Mouse (Mus musculus) lung, postnatal 4 days (tissue): ENCODE data around the gene Lrrfip1.

ENCODE experiments used
- DNase-seq, 2 experiments: peaks; one replicate each; pipeline ENCODE4 v3.0.0; 2021

Gene Lrrfip1

DNA sequence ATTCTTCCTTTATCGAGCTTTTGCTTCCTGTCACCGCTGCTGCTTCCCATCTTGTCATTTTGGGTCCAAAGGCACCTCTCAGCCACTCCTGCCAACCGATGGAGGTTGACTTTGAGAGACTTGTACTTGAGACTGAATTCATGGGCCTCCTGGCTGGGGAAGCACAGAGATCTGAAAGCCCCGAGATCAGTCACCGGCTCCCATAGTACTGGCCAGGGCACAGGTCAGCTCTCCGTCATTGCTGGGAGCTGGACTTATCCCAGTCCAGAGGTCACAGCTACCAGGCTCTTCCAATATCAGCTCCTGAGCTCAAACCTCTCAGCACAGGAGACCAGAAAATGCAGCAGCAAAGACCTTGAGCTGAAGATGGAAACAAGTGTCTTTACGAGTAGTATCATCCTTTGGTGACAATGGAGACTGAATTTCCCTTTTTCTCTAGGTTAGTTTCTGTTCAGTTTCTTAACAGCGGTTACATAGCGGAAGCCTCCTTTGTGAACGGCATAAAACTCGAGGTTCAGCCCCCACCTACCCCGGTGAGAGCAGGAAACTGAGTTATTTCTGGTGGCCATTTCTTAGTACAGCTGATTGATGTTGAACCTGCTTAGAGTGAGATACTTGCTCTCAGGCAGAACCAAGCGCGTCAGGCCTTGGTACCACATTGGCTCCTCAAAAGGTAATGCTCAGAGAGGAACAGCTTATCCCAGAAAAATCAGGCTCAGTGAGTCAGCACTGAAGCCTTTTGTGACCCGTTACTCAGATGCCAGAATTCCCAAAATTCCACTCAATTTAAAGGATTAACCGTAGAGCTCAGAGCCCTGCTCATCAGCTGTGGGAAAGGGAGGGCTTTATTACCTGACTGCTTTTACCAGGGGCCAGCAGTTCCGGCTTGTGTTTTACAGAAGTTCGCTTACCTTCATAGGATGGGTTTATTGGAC is 59.0 kb downstream of the Lrrfip1 start:
- DNase-seq, result no peak

GRCm38 (mm10) chr1:91058251-91058650 is 59.7 kb downstream of the Lrrfip1 start:
- DNase-seq, result no peak

DNA sequence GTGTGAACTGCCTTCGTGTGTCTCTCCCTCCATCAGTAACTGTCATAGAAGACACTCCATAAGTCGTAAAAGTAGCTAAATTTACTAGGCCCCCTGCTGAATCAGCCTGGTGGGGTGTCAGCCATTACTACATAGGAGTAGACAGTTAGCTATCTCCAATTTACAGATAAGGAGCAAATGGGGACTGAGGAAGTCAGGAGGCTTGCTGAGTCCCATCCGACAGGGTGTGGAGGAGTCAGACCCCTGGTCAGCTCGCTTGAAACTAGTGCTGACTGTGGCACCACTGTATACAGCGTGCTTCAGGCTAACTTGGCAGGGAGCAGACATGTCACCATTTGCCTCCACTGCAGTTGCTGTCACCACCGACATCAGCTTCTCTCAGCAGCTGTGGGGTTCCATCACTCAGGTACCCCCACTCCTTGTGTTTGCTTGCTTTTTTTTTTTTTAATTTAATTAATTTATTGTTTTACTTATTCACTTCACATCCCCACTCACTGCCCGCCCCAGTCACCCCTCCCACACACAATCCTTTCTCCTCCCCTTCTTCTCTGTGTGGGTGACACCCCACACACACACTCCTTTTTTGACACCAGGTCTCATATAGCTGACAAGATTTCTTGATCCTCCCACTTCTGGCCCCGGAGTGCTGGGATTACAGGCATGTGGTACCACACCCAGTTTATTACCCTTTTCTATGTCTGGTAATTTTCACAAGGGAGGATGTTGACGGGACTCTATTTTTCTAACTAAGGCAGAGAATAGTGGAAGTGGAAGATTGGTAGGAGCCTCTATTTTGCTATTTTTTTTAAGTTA is 61.5 kb downstream of the Lrrfip1 start:
- DNase-seq, result no peak

GRCm38 (mm10) chr1:91061105-91061504 is 62.6 kb downstream of the Lrrfip1 start:
- peak in 1 of 2 experiments; percentile 74 for DNase-seq

GRCm38 (mm10) chr1:91062363-91062762 is 63.8 kb downstream of the Lrrfip1 start:
- DNase-seq, result peak; percentile 54 to 61

DNA sequence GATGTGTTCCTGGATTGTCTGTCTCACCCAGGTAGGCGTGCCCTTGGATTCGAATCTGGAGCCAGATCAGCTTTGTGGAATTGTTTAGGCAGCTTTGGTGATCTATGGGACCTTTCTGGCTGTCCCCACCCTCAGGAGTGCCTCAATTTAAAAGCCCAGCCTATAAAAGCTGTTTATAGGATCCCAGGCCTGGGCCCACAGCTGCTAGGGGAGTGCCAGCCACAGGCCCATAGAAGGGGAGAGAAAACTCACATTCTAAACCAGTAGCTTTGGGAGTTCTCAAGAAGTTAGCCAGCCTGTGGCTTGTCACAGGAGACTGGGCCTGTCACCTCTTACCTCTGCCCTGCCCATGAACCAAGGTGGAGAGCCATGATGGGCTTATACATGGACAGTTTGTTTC is 65.5 kb downstream of the Lrrfip1 start:
- no peak for DNase-seq

DNA sequence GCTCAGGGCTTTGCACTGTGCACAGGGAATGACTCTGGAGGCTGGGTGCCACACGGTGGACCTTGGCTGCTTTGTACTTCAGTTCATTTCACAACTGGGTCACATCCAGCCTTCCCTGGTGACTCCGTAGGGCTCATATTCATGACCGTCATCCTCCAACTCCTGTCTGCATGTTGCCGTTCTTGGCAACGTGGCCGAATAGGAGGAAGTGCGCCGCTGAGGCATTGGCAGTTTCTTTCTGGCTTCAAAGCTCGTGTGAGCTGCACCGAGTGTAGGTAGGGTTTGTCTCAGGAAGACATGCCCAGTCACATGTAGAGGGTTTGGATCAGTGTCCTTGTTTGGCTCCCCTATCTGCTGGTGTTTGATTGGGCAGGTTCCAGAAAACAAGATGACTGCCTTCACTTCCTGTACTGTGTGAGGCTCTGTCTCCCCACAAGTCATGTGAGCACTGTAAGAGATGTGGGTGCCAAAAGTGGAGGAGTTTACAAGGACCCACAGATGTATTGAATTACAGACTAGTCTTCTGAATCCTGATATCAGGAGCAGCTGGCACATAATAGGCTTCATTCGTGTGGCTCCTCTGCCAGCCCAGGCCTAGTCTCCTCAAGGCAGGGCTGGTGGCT is 66.5 kb downstream of the Lrrfip1 start:
- no peak for DNase-seq

GRCm38 (mm10) chr1:91066061-91066460 is 67.5 kb downstream of the Lrrfip1 start:
- DNase-seq, result no peak

DNA sequence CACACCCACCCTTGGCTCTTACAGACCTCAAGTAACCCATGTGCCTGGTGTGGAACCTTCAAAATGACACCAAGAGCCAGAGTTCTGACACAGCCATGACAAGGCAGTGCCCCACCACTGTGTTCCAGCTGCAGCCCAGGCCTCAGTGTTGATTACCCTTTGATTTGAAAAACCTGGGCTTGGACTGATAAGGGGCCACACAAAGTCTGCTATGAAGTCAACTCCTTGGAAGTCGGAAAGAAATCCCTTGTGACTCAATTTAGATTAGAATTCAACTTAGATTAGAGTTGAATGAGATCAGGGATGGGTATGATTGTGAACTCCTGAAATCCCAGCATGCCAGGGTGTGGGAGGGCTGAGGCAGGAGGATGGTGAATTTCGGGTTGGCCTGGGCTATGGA is 68.1 kb downstream of the Lrrfip1 start:
- no peak for DNase-seq

- DNase-seq, result peak in 1 of 2 experiments; percentile 32
Observed at GRCm38 (mm10) chr1:91067716-91068115, 69.2 kb downstream of the Lrrfip1 start.

DNA sequence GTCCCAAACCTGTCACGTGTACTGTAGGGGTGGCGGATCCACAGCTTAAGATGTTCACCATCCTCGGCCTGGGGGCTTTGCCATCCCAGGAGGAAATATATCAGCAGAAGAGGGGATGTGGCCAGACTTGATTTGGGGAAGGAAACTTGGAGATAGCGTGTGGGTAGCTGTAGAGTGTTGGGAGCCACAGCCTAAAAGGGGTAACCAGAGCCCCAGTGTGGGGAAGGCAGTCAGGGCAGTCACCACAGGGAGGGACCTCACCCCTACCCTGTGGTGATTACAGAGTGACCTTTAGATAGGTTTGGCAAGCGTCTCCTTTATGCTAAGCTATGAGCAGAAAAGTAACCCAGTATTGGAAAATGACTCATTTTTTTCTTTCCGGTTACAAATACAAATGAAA is 71.0 kb downstream of the Lrrfip1 start:
- no peak for DNase-seq

DNA sequence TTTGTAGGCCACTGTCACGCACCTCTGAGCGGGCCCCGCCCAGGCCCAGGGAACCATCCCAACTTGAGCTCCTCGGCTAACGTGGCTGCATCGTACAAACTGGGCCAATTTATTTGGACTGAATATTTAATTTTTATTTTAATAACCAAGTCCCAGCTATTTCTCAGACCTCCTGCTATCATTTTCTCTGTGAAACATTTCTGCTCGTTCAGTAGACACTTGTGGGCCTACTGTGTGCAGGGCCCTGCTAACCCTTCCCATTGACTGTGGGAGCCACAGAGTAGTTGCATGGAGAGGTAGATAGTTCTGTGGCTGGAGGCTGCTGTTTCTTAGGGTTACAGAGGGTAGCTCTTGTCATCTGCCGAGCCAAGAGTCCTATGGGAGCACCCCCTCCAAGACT is 72.0 kb downstream of the Lrrfip1 start:
- DNase-seq, result no peak

DNA sequence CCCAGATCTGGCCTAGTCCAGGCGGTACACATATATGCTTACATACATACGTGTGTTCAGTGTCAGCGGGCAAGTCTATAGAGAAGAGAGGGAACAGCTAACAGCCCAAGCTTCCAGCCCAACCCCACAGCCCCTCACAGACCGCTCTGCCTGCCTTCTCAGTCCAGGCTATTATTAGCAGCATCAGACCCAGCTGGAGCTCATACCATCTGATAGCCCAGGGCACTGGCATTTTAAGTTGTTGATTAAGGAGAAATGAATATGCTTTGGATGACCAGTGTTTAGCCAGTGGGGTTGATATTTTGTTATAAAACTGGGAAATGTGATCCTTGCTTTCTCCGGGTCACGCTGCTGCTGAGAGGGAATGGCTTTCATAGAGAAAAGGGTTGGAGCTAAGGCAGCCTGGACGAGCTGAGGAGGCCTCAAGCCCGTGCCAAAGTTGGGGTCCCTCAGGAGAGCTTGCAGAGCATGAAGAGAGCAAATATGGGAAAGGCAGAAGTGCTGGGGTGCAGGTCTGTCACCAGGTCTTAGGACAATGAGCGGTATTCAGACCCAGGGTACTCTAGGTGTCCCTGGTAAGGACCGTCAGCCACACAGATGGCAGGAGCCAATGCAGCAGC is 73.2 kb downstream of the Lrrfip1 start:
- no peak for DNase-seq

GRCm38 (mm10) chr1:91076946-91077345 is 78.4 kb downstream of the Lrrfip1 start:
- DNase-seq, result no peak

DNA sequence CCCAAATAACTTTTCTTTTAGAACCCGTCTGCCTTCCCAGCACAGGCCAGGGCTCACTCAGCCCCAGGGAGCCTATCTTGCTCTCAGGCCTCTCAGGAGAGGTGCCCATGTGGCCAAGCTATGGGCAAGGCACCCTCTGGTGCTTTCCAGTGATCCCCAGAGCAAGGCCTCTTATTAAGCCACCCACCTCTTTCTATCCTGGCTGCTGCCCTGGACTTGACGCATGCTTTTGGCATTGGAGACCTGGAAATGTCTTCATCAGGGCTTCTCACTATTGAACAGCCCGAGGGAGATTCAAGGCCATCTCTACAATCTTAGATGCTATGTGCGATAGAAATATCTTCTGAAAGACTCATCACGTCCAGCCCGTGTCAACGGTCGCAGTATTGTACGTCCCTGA is 78.9 kb downstream of the Lrrfip1 start:
- DNase-seq, result no peak

GRCm38 (mm10) chr1:91077980-91078379 is 79.4 kb downstream of the Lrrfip1 start:
- no peak for DNase-seq

DNA sequence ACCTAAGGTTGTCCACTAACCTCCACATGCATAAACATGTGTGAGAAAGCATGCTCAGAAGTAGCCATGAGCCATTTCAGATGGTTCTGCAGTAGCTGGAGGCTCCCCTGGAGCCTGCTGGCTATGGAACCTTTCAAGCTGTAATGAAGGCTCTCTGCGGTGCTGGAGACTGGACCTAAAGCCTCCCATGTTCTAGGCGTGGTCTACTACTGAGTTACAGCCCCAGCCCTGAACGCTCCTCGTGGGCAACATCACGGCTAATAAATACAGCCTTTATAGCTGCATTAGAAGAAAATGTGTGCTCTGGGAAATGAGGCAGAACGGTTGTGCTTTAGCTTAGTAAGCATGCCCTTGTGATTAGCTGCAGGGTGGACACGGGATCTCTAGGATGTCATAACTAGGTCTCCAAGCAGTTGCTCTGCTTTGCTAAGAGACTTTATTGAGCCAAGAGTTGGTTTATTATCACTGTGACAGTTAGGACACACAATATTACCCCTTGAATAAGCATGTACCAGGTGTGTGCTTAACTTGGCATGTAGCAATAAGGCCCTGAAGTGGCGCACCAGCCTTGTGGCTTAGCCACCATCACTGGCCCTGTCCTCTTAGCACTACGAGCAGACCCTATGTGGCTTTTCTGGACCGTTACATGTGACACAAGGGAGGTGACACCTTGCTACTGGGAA is 81.3 kb downstream of the Lrrfip1 start:
- DNase-seq, result no peak

DNA sequence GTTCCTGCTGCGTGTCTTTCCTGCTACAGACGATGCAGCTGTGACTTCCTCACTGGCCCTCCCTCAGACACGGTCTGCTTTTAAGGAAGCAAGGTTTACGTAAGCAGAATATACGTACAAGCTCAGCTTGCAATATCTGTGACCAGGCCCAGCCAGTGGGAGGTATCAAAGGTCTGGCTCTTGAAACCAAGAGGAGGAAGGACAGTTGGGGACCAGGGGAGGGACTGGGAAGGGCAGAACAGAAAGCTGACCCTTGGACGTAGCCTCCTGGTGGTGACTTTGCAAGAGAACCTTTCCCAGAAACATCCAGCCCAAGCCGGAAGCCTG is 81.8 kb downstream of the Lrrfip1 start:
- peak; percentile 72 for DNase-seq

DNA sequence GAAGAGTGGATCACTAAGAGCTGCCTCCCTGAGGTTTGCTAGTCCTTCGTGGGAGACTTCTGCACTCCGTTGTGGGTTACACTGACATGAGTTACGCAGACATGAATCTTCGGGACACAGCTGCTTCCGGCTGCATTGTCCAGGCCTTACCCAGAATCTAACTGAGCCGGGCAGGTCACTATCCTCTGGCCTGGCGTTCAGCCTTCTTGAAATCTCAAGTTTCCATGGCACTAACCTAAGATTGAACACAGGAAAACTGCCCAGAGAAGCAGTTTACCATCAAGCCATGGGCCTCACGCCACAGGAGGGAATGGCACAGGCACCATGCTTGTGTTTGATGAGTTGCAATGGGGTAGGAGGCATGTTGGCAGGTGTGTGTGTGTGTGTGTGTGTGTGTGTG is 85.8 kb downstream of the Lrrfip1 start:
- no peak for DNase-seq

DNA sequence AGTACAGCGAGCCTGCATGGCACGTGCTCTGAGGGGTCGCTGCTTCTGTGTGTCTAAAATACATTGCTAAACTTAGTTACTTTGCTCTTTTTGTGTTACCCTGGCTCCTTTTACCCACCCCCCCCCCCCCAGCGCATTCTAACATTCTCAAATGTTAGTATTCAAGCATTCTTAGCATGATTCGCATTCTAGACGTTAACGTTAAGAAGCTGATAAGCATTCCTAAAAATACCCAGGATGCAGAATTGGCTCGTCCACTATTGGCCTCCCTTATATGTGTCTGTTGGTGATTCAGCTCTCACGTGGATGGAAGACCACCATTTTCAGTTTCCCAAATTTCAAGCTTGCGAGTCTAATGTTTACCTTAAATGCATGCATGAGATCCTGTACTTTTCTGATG is 86.5 kb downstream of the Lrrfip1 start:
- no peak for DNase-seq

DNA sequence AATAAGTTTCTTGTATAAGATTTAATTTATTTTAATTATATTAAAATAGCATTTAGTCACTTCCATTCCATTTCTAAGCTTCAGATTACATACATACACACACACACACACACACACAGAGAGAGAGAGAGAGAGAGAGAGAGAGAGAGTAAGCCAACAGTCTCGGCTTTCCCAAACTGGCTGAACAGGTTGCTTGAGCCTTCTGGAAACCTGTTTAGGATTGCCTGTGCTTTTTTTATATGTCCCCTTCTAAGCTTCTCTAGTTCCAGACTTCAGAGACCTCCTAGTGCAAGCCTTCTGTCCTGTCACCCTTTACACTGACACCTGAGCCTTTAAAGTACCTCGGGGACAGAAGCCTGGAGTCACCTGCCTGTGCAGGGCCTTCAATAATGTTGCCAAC is 87.1 kb downstream of the Lrrfip1 start:
- DNase-seq, result no peak

- DNase-seq, result no peak
Observed at GRCm38 (mm10) chr1:91086325-91086724, 87.8 kb downstream of the Lrrfip1 start.

- no peak for DNase-seq
Observed at GRCm38 (mm10) chr1:91086748-91087147, 88.2 kb downstream of the Lrrfip1 start.
